Mouse (Mus musculus) adrenal gland, adult 2 months (tissue): ENCODE data around the gene Eif3a. TPM values are rescaled to one million over a fixed set of nuclear protein-coding genes. Genes with fewer than 3 reads are reported as not detected.
A peak's percentile ranks its signal among the peaks of the same experiment; 100 is the strongest.

Experiments
- DNase-seq: peaks from one replicate; pipeline ENCODE4 v3.0.0; 2021
- long read RNA-seq: library from polyadenylated mRNA; stranded (forward); transcript quantifications from one replicate; pipeline ENCODE4 v2.0.0, GENCODE M21; 2021
- polyA plus RNA-seq: library from polyadenylated mRNA; depleted of rRNA; stranded (reverse); fragments of >200 nt; gene quantifications from 2 replicates; pipeline ENCODE4 v1.2.3, GENCODE M21; 2012; rRNA removed
- total RNA-seq, 2 experiments: library from RNA; stranded (reverse); gene quantifications; 2 replicates each; pipeline ENCODE4 v1.2.3; 2021

Gene Eif3a
- 100 to 1,000 TPM; 126 to 169 TPM for total RNA-seq
- polyA plus RNA-seq, result 13.6 and 17.7 TPM in 2 replicates
- long read RNA-seq, full-length matches to known transcripts, result 36 of 50 reads
- long read RNA-seq, partial matches to known transcripts, result 12 of 50 reads
- long read RNA-seq, other reads (novel, unspliced or antisense), result 2 of 50 reads

DNA sequence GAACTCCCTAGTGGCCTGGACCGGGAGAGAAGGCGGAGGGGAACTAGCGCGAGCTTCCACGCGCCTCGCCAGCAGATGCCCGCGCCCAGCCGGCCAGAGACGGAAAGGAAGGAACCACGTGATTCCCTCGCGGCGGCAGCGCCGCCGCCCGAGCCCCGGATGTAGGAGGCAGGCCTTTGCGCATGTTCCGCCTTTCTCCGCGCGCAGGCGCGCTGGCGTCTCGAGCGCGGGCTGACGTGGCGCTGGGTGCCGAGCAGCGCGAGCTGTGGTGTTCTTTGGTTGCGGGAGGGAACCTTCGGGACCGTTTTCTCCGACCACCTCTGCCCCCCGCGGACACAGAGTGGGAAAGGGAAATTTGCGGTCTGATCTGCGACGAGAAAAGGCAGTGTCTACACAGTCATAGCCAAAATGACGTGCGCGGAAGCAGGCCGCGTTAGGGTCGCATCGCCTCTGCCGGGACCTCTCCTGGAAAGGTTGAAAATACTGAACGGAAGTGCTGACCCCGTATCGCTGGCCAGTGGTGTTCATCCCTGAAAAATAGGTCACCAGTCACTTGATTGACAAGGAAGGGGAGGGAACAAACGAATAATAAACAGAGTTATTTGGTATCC is at the start of gene Eif3a:
Eif3a (minus strand) TSS at position 108 of the 611 bp plus-strand sequence.
- peak; percentile 97 for DNase-seq

- DNase-seq, result peak; percentile 87
Observed at GRCm38 (mm10) chr19:60837747-60838146, 47.3 kb upstream of the Eif3a start.

- no peak for DNase-seq
Observed at GRCm38 (mm10) chr19:60818677-60819076, 28.2 kb upstream of the Eif3a start.

DNA sequence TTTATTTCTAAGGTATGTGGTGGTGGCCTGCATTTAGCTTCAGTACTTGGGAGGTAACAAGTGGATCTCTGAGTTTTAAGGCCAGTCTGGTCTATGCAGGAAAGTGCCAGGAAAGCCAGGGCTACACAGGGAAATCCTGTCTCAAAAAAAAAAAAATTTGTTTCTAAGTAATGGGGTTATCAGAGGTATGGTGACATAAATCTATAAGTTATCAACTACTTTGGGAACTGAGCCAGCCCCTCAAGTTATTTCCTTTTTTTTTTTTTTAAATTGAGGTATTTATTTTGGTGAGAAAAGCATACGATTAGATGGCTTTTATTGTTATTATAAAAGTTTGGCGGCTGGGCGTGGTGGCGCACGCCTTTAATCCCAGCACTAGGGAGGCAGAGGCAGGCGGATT is 22.7 kb upstream of the Eif3a start:
- no peak for DNase-seq

DNA sequence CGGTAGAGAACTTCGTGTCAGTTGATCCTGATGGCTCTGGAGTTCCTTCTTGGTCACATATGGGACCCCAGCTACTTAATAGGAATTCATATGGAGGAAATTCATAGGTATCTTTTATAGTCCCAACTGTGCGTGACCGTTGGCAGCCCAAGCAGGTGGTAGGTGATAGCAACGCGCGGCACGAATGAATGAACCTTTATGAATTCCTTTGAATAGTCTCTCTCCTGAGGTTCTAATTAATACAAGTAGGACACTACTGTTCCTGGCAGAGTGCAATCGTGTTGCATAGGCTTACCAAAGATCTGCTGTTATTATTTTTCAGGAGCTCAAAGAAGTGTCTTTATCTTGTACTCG is 21.6 kb upstream of the Eif3a start:
- no peak for DNase-seq

DNA sequence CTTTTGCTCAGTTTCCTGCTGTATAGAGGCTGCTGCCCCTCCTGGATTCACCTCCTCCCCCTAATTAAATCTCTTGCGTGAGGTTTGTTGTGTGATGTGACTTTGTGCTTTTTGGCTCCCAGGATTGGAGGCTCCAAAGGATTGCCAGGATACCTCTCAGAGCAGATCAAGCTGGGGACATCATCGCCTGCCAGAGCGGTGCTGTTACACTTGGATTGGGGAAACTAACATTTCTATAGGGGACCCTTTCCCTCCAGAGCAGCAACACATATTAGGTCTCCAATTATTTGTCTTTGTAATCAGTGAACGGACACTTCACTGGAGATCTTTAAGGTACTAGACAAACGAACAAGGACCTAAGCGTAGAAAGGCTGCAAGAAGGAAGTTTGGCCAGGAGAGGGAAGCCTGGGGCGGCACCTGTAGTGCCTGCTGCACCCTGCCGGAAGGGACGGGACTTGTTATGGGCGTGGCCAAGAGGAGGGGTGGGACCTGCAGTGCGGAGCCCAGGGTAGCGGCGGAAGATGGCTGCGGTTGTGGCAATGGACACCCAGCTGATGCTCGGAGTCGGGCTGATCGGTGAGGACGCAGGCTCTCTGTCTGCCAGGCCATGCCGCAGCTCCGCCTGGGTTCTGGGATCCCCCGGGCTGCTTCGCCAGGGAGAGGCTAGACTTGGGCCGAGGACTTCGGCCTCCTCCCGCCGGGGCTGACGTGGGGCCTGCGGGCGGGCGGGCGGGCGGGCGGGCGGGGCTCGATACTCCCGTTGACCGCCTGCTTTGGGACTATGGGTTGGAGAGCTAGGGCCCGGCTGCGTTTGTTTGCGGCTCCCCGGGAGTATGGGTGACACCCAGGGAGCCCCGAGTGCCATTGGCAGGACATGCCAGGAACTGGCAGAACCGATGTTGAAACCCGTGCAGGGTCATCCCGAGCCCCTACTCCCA is 20.9 kb upstream of the Eif3a start, which contains the start of gene Fam45a:
Fam45a (plus strand) TSS at position 488 of the 938 bp plus-strand sequence.
- peak; percentile 96 for DNase-seq

DNA sequence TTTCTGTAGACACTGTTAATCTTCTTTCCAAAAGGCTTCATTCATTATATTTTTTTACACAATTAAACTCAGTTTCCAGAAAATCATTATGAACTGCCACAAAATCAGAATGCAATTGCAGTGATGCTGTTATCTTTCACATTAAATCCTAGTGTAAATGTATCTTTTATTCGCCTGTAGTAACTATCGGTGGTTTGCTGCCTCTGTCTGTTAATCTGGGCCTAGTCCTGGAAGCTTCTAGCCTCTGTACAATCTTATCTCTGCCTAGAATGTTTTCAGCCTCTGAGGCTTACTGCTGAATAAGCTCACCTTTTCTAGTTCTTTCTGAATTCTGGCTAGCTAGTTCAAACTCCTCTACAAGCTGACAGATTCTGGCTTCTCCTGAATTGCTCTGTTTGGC is 19.5 kb upstream of the Eif3a start:
- DNase-seq, result no peak

DNA sequence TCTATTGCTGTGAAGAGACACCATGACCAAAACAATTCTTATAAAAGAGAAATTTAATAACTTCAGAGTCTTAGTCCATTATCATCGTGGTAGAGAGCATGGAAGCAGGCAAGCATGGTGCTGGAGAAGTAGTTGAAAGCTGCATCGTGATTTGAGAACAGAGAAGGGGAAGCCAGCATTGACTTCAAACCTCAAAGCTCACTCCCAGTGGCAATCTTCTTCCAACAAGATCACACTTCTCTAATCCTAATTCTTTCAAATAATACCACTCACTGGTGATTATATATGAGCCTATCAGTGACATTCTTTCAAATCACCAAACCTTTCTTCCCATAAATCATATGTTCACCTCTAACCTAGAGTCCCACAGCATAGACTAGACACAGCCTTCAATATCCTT is 14.4 kb upstream of the Eif3a start:
- DNase-seq, result no peak

- no peak for DNase-seq
Observed at GRCm38 (mm10) chr19:60799867-60800569, 9.6 kb upstream of the Eif3a start.

DNA sequence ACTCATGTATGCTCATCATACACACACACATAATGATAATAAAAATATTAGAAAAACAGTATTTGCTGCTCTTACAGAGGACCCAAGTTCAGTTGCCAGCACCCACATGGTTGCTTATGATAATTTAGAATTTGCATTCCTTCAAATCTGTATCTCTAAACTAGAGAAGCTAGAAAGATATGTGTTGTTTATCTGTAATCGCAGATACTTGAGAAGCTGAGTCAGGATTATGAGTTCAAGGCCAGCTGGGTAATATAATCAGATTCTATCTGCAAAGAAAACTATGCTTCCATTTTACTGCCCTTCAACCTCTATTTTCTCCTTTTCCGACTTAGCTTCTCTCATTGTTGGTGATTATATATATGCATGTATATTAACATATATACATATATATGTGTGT is 7.0 kb upstream of the Eif3a start:
- DNase-seq, result no peak

DNA sequence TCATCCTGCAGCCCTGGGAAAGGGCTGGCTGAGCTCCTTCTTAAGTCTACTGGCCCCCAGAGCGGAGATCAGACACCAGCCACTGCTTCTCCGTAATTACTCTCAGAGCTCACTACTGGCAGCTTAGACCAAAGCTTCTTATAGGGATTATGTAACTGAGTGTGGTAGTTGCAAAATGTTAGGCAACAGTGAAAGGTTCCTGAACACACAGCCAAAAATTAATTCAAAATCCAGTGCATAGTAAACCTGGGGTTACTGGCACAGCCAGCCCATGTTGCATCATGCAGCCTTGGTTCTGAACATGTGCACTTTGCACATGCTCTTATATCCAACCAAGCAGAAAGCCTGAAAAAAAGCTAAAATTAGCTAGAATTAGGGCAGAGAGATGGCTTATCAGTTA is 4.8 kb upstream of the Eif3a start:
- peak; percentile 70 for DNase-seq

DNA sequence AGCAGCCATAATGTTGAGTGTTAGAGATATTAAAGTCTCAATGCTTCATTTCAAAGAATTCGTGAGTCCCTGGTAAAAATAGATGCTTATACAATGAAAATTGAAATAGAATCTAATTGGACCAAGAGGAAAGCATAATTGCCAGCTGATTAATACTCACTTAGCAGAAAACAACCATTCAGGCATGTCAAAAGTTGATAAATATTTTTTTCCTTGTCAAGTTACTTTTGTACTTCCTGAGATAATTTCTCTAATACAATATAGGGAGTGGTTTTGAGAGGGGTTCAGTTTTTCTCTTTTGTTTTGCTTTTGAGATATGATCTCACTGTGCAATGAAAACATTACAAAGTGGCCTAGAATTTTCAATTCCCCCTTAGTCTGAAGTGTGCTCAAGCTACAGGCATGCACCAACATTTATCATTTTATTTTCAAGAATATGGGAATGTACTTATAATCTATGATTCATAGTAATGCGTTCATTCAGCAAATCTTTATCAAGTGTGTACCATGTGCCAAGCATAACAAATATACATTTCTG is 2.8 kb upstream of the Eif3a start:
- no peak for DNase-seq

DNA sequence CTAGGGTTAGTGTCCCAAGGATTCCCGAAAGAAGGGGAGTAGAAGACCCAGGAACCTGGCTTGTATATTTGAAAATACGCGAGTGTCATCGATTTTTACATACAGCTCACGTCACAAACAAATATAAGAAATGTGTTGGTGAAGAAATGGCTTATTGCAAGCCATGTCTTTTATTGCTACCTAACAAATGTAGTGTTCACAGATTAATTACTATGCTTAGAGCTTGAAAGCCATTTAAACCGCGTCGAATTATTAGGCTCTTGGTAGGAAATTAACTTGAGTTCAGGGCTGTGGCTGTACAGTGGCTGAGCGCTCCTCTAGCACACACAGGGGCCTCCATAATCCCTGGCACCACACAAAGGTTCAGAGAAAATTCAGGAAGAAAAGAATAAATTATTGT is 706 bp upstream of the Eif3a start:
- peak; percentile 7 for DNase-seq

DNA sequence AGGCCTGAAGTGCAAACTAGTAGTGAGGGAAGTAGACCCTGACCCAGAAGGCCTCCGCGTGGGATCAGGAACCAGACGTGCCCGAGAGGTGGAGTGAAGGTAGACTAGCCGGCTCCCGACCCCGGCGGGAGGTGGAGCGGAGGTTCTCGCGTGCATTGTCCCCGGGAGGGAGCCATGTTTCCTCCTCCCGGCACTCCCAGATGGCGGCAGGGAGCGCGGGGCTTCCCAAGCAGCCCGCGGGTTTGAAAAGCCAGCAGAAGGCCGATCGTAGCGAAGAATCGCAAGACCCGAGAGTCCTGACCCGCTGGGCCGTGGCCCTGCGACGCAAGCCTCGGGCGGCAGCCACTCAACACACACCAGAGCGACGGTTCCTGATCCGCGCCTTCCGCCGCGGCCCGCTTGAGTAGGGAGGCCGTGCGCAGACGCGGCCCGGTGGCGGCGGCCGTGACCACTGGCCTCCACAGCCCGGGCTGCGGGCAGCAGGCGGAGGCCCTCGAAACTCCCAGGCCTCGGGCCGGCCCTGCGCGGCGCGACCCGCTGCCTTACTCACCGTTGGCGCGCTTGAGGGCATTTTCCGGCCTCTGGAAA is 445 bp downstream of the Eif3a start:
- DNase-seq, result peak; percentile 73

GRCm38 (mm10) chr19:60789452-60789851 is 1.0 kb downstream of the Eif3a start:
- DNase-seq, result no peak

GRCm38 (mm10) chr19:60788214-60788960 is 2.1 kb downstream of the Eif3a start:
- DNase-seq, result no peak

- no peak for DNase-seq
Observed at GRCm38 (mm10) chr19:60787465-60788150, 2.9 kb downstream of the Eif3a start.

DNA sequence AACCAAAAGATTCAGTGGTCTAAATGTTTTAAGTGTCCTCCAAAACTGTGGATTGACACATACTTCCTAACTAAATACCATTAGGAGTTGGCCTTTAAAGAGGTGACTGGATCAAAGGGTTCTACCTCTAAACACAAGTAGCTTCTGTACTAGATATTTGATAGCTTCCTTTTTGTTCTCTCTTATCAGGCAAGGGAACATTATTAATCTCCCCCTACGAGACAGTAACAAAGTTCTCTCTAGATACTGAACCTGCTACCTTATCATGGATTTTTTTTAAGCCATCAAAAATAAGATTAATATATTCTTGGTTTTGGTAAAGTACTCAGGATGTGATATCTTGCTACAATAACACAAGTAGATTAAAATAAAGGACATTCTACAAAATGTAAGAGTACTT is 5.7 kb downstream of the Eif3a start:
- no peak for DNase-seq

DNA sequence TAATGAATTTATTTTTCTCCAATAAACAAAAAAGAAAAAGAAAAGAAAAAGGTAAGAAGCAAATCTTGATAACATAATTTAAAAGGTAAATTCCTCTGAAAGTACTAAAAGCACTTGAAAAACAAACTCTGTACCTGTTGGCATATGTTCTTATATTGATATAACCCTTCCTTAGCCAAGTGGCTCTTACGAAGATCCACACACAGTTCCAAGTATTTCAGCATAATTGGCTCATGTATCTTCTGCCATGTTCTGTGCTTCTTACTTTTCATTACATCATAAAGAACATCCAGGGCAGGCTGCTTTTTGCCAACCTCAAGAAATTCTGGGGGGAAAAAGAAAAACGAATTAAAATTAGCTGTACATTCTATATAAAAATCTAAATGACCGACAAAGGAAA is 8.4 kb downstream of the Eif3a start:
- DNase-seq, result no peak

- peak; percentile 68 for DNase-seq
Observed at GRCm38 (mm10) chr19:60773366-60773765, 17.1 kb downstream of the Eif3a start.
